Mouse (Mus musculus) cortical plate, adult 2 months (tissue): ENCODE measurements at regions not wholly inside any gene's neighbourhood (a gene's known extent, or its start where the extent isn't known, plus 50 kb on each side); places are given as distances from the start of the nearest gene placed in this dataset.
A peak's percentile ranks its signal among the peaks of the same experiment; 100 is the strongest.

Experiments
- H3K27ac ChIP-seq: fragments of 200-500 bp; 2 replicates; pipeline ENCODE4 v1.5.1; 2012; ENCODE audit warnings: low read length, control low read depth, inconsistent platforms; ENCODE audit not compliant: insufficient read depth
- H3K4me1 ChIP-seq: fragments of 200-500 bp; 2 replicates; pipeline ENCODE4 v1.6.1; 2011; ENCODE audit warnings: low read length; ENCODE audit not compliant: control insufficient read depth, insufficient read depth
- H3K4me3 ChIP-seq: fragments of 200-500 bp; 2 replicates; pipeline ENCODE4 v1.5.1; 2011; ENCODE audit warnings: mild to moderate bottlenecking, low read length, control low read depth; ENCODE audit not compliant: insufficient read depth
- CTCF ChIP-seq: fragments of 200-500 bp; IDR thresholded peaks from 2 replicates; pipeline ENCODE4 v1.5.1; 2011; ENCODE audit warnings: mild to moderate bottlenecking, control low read depth, low read length; ENCODE audit not compliant: insufficient read depth; ENCODE audit errors: extremely low read depth
- POLR2A ChIP-seq: fragments of 200-500 bp; IDR thresholded peaks from 2 replicates; pipeline ENCODE4 v1.6.1; 2011; ENCODE audit warnings: mild to moderate bottlenecking, low read length, control low read depth; ENCODE audit not compliant: insufficient read depth; ENCODE audit errors: extremely low read depth

DNA sequence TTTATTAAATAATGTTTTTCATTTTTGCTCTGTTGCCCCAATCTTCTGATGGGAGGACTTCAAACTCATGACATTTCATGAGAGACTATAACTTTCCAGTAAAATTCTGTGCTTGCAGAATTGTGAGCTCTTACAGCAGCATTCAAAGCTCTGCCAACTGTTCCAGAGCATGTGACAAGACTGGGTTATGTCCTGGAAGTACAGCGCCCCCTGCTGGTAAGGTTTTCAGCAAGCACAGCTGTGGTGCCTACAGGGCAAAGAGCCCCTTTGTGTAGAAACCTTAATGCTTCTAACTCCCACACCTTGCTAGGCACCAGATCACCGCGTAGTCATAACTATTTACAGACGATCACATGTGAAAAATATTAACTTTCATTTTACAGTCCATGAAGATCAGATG is 209.4 kb downstream of the Sec23a start:
- TF ChIP-seq CTCF: peak; percentile 73
- TF ChIP-seq POLR2A: no peak
- no peak overlapping the region for H3K27ac ChIP-seq
- H3K4me3 ChIP-seq: no peak overlapping the region
- H3K4me1 ChIP-seq: no peaks in the 10 kb centered on the region
